Mouse (Mus musculus) spleen, adult 12 weeks (tissue): ENCODE measurements around the gene Vdac2.

ENCODE experiments used
- DNase-seq: peaks from one replicate; pipeline ENCODE4 v3.0.0; 2022; ENCODE audit warnings: low spot score

Gene Vdac2

GRCm38 (mm10) chr14:21851996-21852791, 27.2 kb downstream of the Vdac2 start:
- DNase-seq, result no peak

DNA sequence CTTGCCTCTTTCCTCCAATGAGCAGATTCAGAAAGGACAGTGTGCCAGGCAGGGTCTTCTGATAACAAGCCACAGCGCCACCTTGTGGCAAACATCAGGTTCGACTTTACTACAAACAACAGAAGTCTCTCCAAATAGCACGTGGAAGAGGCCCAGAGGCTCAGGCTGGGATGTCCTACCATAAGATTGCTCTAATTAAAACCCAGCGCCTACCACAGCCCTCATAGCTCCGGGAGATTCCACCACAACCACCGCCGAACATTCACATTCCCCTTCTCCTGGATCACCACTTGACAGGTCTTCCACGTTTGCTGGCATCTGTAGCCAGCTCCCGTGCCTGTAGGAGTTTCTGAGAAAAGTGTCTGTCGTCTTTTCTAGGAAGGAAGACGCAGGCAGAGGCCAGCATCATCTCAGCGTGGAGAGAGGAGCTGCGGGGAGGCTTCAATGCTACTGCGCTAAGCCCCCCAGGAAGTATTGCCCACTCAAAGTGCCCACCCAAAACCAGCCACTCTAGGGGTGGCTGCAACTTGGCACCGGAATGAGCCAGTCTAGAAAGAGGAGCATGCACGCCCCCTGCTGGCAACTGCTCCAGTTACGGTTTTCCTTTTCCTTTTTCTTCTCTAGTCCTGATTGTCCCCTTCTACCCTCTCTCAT, 28.5 kb downstream of the Vdac2 start:
- peak; percentile 60 for DNase-seq

GRCm38 (mm10) chr14:21854271-21854670, 29.2 kb downstream of the Vdac2 start:
- DNase-seq, result no peak

DNA sequence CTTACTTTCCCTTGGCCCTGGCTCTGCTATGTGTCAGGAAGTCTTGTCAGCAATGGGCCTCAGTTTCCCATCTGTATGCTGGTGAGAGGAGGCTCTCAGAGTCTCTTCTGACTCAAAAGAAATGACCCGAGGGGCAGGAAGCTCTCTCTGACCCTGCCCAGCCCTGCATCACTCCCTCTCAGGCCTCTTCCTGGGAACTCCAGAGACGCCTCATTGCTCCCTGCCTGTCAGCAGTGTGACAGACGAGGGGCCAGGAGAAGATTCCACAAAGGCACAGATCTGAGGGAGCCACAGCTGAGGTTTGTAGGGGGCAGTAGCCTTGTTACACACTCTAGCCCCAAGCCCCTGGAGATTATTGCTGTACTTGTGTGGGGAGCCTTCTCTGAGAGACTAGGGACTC, 30.9 kb downstream of the Vdac2 start:
- DNase-seq, result no peak

DNA sequence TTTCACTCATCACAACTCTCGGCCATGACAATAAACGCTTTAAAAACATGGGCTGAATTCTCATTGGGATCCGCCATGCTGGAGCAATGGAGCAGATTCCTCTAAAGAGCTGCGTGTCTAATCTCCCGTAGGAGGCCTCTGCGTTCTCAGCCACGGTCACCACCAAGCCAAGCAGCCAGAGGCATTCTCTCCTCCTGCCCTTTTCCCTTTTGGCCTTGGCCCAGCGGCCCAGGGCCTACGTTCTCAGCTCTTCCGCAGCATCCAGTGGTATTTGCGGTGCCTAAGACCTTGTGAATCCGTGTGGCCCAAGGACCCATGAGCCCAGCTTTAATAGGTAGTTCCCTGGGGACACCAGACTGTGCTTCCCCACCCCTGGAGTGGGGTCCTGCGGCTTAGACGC, 31.8 kb downstream of the Vdac2 start:
- DNase-seq, result no peak

- no peak for DNase-seq
Measured at GRCm38 (mm10) chr14:21866291-21866690, 41.3 kb downstream of the Vdac2 start.

DNA sequence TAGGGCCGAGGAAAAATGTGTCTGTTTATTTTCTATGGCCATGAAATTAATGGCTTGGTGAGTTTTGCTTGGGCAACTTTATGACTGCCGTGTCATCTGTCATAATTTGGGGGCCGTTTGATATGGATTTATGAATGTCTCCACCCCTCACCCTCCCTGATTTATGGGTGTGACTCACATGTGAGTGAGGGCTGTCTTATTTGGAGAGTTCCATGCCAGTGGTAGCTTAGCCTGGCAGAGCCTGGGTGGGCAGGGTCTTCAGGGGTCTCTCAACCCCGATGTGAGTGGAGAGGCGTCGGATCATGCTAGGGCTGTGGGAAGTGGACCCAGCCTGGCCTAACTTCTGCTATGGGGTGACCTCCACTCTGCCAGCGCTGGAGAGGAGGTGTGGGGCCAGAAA, 41.8 kb downstream of the Vdac2 start:
- DNase-seq, result no peak

DNA sequence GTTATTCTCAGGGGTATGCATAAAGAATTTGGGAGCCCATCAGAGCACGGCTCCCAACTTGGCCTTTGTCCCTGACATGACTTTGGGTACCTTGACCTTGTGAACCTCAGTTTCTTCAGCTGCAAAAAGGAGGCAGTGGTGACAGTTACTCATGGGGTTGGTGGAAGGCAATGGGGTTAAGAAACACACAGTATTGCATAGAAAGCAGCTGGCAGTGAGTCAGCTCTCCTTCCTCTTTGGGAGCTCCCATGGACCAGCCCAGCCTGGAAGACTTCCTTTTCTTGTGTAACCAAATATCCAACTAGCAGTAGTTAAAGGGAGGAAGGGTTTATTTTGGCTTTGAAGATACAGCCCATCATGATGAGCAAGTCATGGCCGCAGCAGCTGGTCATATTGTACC, 65.4 kb downstream of the Vdac2 start:
- no peak for DNase-seq

DNA sequence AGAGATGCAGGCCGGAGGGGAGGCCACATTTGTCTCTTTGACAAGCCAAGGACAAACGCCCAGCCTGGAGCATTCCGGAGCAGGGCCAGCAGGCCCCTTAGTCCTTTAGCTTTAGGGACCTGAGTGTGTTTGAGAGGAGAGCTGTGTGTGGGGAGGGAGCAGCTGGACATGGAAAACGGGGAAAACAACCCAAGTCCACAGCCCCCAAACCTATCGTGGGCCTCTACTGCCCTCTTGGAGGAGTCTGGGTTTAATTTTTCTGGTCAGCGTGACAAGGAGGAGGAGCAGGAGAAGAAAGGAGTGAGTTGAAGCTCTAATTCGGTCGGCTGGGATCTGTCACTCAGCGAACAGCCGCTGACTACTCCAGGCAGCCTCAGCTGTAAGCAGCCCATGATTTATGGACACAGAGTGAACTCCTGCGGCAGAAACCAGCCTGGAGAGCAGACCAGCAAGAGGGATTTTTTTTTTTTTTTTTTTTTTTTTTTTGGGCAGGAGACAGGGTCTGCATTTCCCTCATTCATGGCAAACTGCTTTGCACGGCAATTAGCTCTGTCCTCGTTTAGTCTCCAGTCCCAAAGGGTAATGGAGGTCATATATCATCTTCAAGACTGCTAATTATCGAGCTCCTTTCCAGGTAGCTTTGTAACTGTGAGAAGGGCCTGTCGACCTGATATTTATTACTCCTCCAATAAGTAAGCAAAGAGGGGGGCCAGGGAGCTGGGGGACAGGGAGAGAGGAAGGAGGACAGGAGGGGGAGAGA, 66.7 kb downstream of the Vdac2 start:
- no peak for DNase-seq

- no peak for DNase-seq
Measured at GRCm38 (mm10) chr14:21892341-21892659, 67.3 kb downstream of the Vdac2 start.
